Mouse (Mus musculus): ENCODE data around the gene Sec24b. TPM values are rescaled to one million over a fixed set of nuclear protein-coding genes. Genes with fewer than 3 reads are reported as not detected.
A peak's percentile ranks its signal among the peaks of the same experiment; 100 is the strongest.

Sec24b gene
- total and polyA plus RNA-seq, 3 experiments = 18.6 to 56.3 (median 54.4) TPM

DNA sequence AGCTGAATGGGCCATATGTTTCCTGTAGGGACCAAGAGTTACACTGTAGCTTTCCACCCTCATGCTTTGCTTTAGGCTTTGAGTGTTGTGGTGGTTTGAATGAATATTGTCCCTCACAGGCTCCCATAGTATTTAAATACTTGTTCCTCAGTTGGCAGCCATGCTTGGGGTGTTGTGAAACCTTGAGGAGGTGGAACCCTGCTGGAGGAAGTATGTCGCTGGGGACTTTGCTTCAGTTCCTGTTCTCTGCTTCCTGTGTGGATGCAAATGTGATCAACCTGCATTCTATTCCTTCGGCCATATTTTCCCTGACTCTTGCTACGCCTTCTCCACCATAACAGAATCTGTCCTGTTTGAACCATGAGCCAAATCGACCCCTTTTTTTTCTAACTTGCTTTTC, 108.1 kb downstream of the Sec24b start:
- Histone ChIP-seq H3K9ac (ENCODE audit: control insufficient read depth, low read depth, low read length, poor library complexity, severe bottlenecking) (no peak overlapping the region), H3K36me3 (ENCODE audit: control insufficient read depth in 1 of 2, insufficient read depth in 2 of 2, low read length in 2 of 2) (no peaks in the 10 kb centered on the region), H3K27me3 (ENCODE audit: control insufficient read depth in 1 of 2, insufficient read depth in 2 of 2, low read length in 2 of 2) (0 out of 4 replicates have a peak, but pooled peaks cover 0 to 1% of the 10 kb centered on the region in 2 experiments), H3K27ac (ENCODE audit: control insufficient read depth, low read depth, low read length) (no peak overlapping the region), H3K4me1 (ENCODE audit: control insufficient read depth in 1 of 2, insufficient read depth in 2 of 2, low read length in 2 of 2) (no peaks in the 10 kb centered on the region), H3K9me3 (replicated peaks; ENCODE audit: insufficient read depth, low read length) (no peaks in the 10 kb centered on the region), H3K79me2 (ENCODE audit: control insufficient read depth, insufficient read depth, low read length, poor library complexity) (no peaks in the 10 kb centered on the region), H3K4me3 (ENCODE audit: control insufficient read depth in 1 of 2, insufficient read depth in 1 of 2, low read depth in 2 of 2, low read length in 2 of 2) (no peak overlapping the region)
- no peak for TF ChIP-seq ETS1 (IDR thresholded peaks at IDR 0.05; ENCODE audit: low read depth, low read length)
- DNase-seq (ENCODE audit: low read depth, low spot score) = peak; percentile 13

DNA sequence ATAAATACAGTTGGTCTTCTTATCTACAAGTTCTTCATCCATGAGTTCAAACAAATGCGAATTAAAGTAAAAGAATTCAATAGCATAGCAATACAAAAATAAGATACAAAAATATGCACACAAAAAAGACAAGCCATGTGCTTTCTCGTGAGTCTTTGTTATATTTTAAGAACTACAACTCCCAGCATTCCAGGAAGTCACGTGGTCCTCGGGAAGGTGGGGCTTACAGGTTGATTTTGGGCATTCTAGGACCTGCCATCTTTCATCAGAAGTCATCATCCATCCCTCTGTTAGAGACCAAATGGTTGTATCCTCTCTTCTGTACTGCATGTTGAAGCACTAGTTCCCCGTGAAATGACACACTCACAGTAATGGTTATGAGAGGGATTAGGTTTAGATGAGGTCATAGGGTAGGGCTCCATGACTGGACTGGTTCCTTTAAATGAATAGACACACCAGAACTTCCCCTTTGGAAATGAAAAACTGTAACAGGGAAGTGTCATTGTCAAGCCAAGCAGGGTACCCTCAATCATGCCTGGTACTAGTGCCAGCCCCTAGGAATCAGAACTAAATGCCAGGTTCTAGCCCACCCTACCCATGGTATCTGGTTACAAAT, 112.1 kb downstream of the Sec24b start:
- no peak overlapping the region for H3K4me3 ChIP-seq (ENCODE audit: control insufficient read depth in 1 of 2, insufficient read depth in 1 of 2, low read depth in 2 of 2, low read length in 2 of 2)
- TF ChIP-seq USF1 (IDR thresholded peaks at IDR 0.05; ENCODE audit: low read depth, low read length) (peak; percentile 74), POLR2AphosphoS5 (IDR thresholded peaks at IDR 0.05; ENCODE audit: borderline replicate concordance, low read depth, low read length) (no peak), HCFC1 (IDR thresholded peaks at IDR 0.05; ENCODE audit: low read depth, low read length) (peak; percentile 60), MAX (IDR thresholded peaks at IDR 0.05; ENCODE audit: low read length) (0 out of 2 replicates have a peak, but pooled peaks have one; percentile 17), MAFK (IDR thresholded peaks at IDR 0.05; ENCODE audit: borderline replicate concordance, low read depth, low read length) (no peak)
- no peaks in the 10 kb centered on the region for H3K9me3 ChIP-seq (replicated peaks; ENCODE audit: insufficient read depth, low read length)
- H3K27me3 ChIP-seq (ENCODE audit: control insufficient read depth in 1 of 2, insufficient read depth in 2 of 2, low read length in 2 of 2) = 0 out of 4 replicates have a peak, but pooled peaks cover 0 to 1% of the 10 kb centered on the region in 2 experiments
- H3K36me3 ChIP-seq (ENCODE audit: control insufficient read depth in 1 of 2, insufficient read depth in 2 of 2, low read length in 2 of 2) = peaks cover 0 to 5% of the 10 kb centered on the region in 2 experiments; a peak in 2 of 4 replicates
- no peaks in the 10 kb centered on the region for H3K79me2 ChIP-seq (ENCODE audit: control insufficient read depth, insufficient read depth, low read length, poor library complexity)
- H3K4me1 ChIP-seq (ENCODE audit: control insufficient read depth in 1 of 2, insufficient read depth in 2 of 2, low read length in 2 of 2) = peaks cover 4 to 12% of the 10 kb centered on the region in 2 experiments; a peak in 2 of 4 replicates
- H3K9ac ChIP-seq (ENCODE audit: control insufficient read depth, low read depth, low read length, poor library complexity, severe bottlenecking) = no peak overlapping the region
- DNase-seq (ENCODE audit: low read depth, low spot score) = peak; percentile 9
- H3K27ac ChIP-seq (ENCODE audit: control insufficient read depth, low read depth, low read length) = no peak overlapping the region

DNA sequence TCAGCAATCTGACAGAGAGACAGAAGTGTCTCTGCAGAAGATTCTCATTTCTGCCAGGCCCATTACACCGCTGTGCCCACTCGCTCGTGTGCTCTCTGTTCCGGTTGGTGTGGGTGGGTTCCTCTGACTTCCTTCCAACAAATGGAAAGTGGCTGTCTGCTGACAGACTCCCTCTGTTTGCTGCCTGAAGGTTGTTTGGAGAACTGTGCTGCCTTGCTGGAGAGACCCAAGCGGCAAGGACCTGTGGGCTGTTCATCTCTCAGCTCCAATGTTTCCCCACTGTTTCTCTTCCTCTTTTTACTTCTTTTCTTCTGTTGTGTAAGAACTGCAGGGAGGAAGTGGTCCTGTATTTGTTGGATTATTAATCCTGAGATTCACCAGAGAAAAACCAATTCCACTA, 113.0 kb downstream of the Sec24b start:
- Histone ChIP-seq H3K27me3 (ENCODE audit: control insufficient read depth in 1 of 2, insufficient read depth in 2 of 2, low read length in 2 of 2) (0 out of 4 replicates have a peak, but pooled peaks cover 0 to 1% of the 10 kb centered on the region in 2 experiments), H3K9ac (ENCODE audit: control insufficient read depth, low read depth, low read length, poor library complexity, severe bottlenecking) (no peak overlapping the region), H3K4me1 (ENCODE audit: control insufficient read depth in 1 of 2, insufficient read depth in 2 of 2, low read length in 2 of 2) (peaks cover 4 to 12% of the 10 kb centered on the region in 2 experiments; a peak in 2 of 4 replicates), H3K27ac (ENCODE audit: control insufficient read depth, low read depth, low read length) (no peak overlapping the region), H3K36me3 (ENCODE audit: control insufficient read depth in 1 of 2, insufficient read depth in 2 of 2, low read length in 2 of 2) (peaks cover 0 to 9% of the 10 kb centered on the region in 2 experiments; a peak in 2 of 4 replicates), H3K4me3 (ENCODE audit: control insufficient read depth in 1 of 2, insufficient read depth in 1 of 2, low read depth in 2 of 2, low read length in 2 of 2) (no peak overlapping the region), H3K9me3 (replicated peaks; ENCODE audit: insufficient read depth, low read length) (no peaks in the 10 kb centered on the region), H3K79me2 (ENCODE audit: control insufficient read depth, insufficient read depth, low read length, poor library complexity) (no peaks in the 10 kb centered on the region)
- TF ChIP-seq UBTF (IDR thresholded peaks at IDR 0.05; ENCODE audit: borderline replicate concordance, insufficient read depth, low read depth, low read length) = no peak
- DNase-seq (ENCODE audit: low read depth, low spot score) = peak; percentile 17
